Mouse (Mus musculus) spleen, adult 2 months (tissue): ENCODE results near the gene Limch1. TPM values are rescaled to one million over a fixed set of nuclear protein-coding genes. Genes with fewer than 3 reads are reported as not detected.

Experiments used
- DNase-seq, 2 experiments: peaks; one replicate each; pipeline versions ENCODE4 v3.0.0 to v3.0.0-alpha.2; 2012 to 2021; ENCODE audit warnings: low spot score in 2 of 2, low read depth in 1 of 2
- H3K27ac ChIP-seq: fragments of 200-500 bp; 2 replicates; pipeline ENCODE4 v1.5.1; 2012; ENCODE audit warnings: low read length, inconsistent platforms; ENCODE audit not compliant: insufficient read depth
- H3K27me3 ChIP-seq: fragments of 200-500 bp; 2 replicates; pipeline ENCODE4 v1.6.1; 2012; ENCODE audit warnings: mild to moderate bottlenecking, moderate library complexity, low read length, inconsistent platforms; ENCODE audit not compliant: control insufficient read depth, insufficient read depth
- H3K36me3 ChIP-seq: fragments of 200-500 bp; 2 replicates; pipeline ENCODE4 v1.6.1; 2012; ENCODE audit warnings: mild to moderate bottlenecking, low read length, inconsistent platforms; ENCODE audit not compliant: control insufficient read depth, insufficient read depth
- H3K4me1 ChIP-seq: fragments of 200-500 bp; 2 replicates; pipeline ENCODE4 v1.6.1; 2011; ENCODE audit warnings: inconsistent platforms; ENCODE audit not compliant: control insufficient read depth, insufficient read depth, insufficient read length
- H3K4me3 ChIP-seq: fragments of 200-500 bp; 2 replicates; pipeline ENCODE4 v1.5.1; 2011; ENCODE audit warnings: mild to moderate bottlenecking, inconsistent platforms; ENCODE audit not compliant: insufficient read depth, insufficient read length; ENCODE audit errors: extremely low read depth
- CTCF ChIP-seq: fragments of 200-500 bp; IDR thresholded peaks from 2 replicates; pipeline ENCODE4 v1.5.1; 2011; ENCODE audit warnings: mild to moderate bottlenecking, inconsistent platforms; ENCODE audit not compliant: insufficient read depth, insufficient read length, insufficient replicate concordance; ENCODE audit errors: extremely low read depth
- POLR2A ChIP-seq: fragments of 200-500 bp; IDR thresholded peaks from 2 replicates; pipeline ENCODE4 v1.6.1; 2011; ENCODE audit warnings: low read depth, low read length, inconsistent platforms
- WGBS: fragments of 180-500 bp; shearing (Covaris S2); methylation state at CpG from one replicate; pipeline ENCODE4 v1.1.7; 2018; 5-methylcytosine and 5-hydroxymethylcytosine counted together
- polyA plus RNA-seq: library from polyadenylated mRNA; depleted of rRNA; stranded (reverse); fragments of >200 nt; gene quantifications from 2 replicates; pipeline ENCODE4 v1.2.3, GENCODE M21; 2012; rRNA removed

The Limch1 gene
- 7.1 and 7.8 TPM in 2 replicates for polyA plus RNA-seq

DNA sequence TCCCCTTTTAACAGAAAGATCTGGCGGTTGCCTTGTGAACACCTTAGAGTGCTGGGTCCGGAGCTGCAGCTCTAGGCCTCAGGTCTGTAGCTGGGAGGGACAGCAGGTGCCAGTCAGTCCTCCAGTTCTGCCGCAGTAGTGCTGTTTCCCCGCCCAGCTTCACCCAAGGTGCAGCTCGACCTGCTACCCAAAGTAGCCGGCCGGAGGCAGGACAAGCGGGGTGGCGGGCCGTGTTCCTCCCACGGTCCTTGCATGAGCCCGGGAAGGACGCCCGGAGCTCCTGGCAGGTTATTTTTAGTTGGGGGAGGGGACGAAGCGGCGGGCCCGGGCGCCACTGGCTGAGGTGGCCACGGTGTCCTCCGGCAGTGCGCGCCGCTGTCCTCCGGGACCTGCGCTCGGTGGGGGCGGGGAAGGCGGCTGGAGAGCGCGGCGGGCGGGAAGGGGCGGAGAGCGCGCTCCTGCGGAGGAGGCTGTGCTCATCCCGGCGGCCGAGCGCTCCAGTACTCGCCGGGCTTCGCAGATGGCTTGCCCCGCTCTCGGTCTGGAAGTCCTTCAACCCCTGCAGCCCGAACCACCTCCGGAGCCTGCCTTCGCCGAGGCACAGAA, at the start of gene Limch1:
Gene Limch1, plus strand, starts transcription at position 438 of the 606 bp plus-strand sequence.
- no peak for DNase-seq
- Histone ChIP-seq H3K4me3 (peak within 1 kb of the TSS; percentile 35), H3K36me3 (no peaks in the 10 kb centered on the region), H3K27me3 (peaks cover 10% of the 10 kb centered on the region), H3K27ac (no peak within 1 kb of the TSS), H3K4me1 (no peaks in the 10 kb centered on the region)
- TF ChIP-seq POLR2A: no peak
- no peak for TF ChIP-seq CTCF
- WGBS: 5% methylated on average over 46 of the region's 50 CpGs

GRCm38 (mm10) chr5:66697119-66697518, 48.5 kb upstream of the Limch1 start:
- DNase-seq: peak in 1 of 2 experiments; percentile 7

GRCm38 (mm10) chr5:66699911-66700310, 45.7 kb upstream of the Limch1 start:
- DNase-seq: no peak
- Histone ChIP-seq H3K36me3 (no peaks in the 10 kb centered on the region), H3K4me3 (no peak overlapping the region), H3K27ac (no peak overlapping the region), H3K4me1 (no peaks in the 10 kb centered on the region), H3K27me3 (no peaks in the 10 kb centered on the region)
- TF ChIP-seq POLR2A: no peak
- no peak for TF ChIP-seq CTCF
- 68% methylated on average over 6 of the region's 6 CpGs for WGBS

More at GRCm38 (mm10) chr5:66697119-66697518, 48.5 kb upstream of the Limch1 start:
- no peak overlapping the region for H3K27ac ChIP-seq
- TF ChIP-seq CTCF: no peak
- TF ChIP-seq POLR2A: no peak
- H3K4me1 ChIP-seq: no peaks in the 10 kb centered on the region
- no peaks in the 10 kb centered on the region for H3K36me3 ChIP-seq
- no peaks in the 10 kb centered on the region for H3K27me3 ChIP-seq
- H3K4me3 ChIP-seq: no peak overlapping the region

DNA sequence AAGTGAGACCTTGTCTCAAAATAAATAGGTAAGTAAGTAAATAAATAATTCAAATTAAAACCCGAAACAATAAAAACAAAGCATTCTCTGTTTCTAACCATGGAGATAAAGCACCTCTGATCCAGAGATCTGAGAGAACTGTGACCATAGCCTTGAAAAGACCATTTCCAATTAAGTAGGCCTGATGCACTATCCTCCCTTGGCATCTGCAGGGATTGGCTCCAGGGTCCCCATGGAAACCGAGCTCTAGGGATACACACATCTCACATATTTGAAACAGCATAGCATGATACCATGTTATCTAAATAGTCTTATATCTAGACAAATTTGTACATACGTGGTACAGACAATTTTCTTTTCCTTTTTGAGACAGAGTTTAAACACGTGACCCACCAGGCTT, 43.7 kb upstream of the Limch1 start:
- 88% methylated on average over 4 of the region's 4 CpGs for WGBS
- no peaks in the 10 kb centered on the region for H3K4me1 ChIP-seq
- no peak for DNase-seq

DNA sequence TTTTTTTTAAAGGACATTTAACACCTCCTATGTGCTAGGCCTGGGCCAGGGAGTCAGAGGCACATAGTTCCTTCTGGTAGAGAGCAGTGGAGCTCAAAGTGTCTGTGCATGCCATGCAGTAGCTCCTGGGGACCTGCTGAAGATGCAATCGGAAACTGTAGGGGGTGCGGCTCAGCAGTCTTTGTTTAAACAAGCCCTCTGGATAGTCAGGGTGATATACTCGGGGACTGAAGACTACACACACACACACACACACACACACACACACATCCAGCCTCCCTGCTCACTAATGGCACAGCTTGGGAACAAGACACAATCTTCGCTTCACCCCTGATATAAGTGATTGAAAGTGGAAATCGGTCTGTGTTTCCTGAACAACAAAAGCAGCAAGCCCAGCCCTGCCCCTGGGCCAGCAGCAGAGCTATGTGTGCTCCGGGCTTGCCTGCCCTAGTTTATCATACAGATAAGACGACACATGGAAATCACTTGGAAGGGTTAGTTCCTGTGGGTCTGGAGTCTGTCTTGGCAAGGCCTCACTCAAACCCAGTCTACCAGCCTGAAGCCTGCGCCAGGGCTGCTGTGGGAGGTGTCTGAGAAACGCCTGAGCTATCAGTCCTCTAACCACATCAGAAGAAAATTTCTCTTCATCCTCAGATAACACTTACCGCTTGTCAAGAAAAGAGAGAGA, 42.2 kb upstream of the Limch1 start:
- H3K36me3 ChIP-seq: no peaks in the 10 kb centered on the region
- H3K27me3 ChIP-seq: no peaks in the 10 kb centered on the region
- TF ChIP-seq CTCF (no peak), POLR2A (no peak)
- H3K27ac ChIP-seq: no peak overlapping the region
- no peak overlapping the region for H3K4me3 ChIP-seq
- DNase-seq: no peak
- no peaks in the 10 kb centered on the region for H3K4me1 ChIP-seq
- WGBS: 64% methylated on average over 10 of the region's 10 CpGs

More for the DNA sequence above, 43.7 kb upstream of the Limch1 start:
- Histone ChIP-seq H3K36me3 (no peaks in the 10 kb centered on the region), H3K27ac (no peak overlapping the region), H3K4me3 (no peak overlapping the region), H3K27me3 (no peaks in the 10 kb centered on the region)
- TF ChIP-seq POLR2A (no peak), CTCF (no peak)

GRCm38 (mm10) chr5:66707859-66708258, 37.8 kb upstream of the Limch1 start:
- Histone ChIP-seq H3K27me3 (no peaks in the 10 kb centered on the region), H3K27ac (no peak overlapping the region), H3K4me1 (no peaks in the 10 kb centered on the region), H3K4me3 (no peak overlapping the region), H3K36me3 (no peaks in the 10 kb centered on the region)
- TF ChIP-seq POLR2A: no peak
- TF ChIP-seq CTCF: no peak
- DNase-seq: no peak
- WGBS: 84% methylated on average over 5 of the region's 5 CpGs

- WGBS: 13% methylated on average over 4 of the region's 4 CpGs
- Histone ChIP-seq H3K36me3 (no peaks in the 10 kb centered on the region), H3K4me3 (no peak overlapping the region), H3K27me3 (no peaks in the 10 kb centered on the region), H3K27ac (no peak overlapping the region), H3K4me1 (no peaks in the 10 kb centered on the region)
- TF ChIP-seq CTCF: no peak
- TF ChIP-seq POLR2A: no peak
- DNase-seq: no peak
Measured at GRCm38 (mm10) chr5:66710445-66711019, 35.1 kb upstream of the Limch1 start.
